Comparison of ENCODE assay signal across 24 mouse cellular contexts in genomic region chr17:3208471-3208870, GRCm38 (mm10).
A peak's percentile ranks its signal among the peaks of the same experiment; 100 is the strongest.
DNase-seq lines count a peak whose midpoint lies in the region; ATAC-seq and TF ChIP-seq lines count a peak whose summit lies in the region.
"Had no signal": no experiment of that assay in that cellular context is flagged by ENCODE, and none has a peak within 500 bp of the region (broad histone marks: within the 10 kb centered on the region; RNA-seq: fewer than 3 reads in every experiment).

No protein-coding gene starts in this region.

- WGBS in heart, adult 2 months = 29% methylated on average over 1 of the region's 1 CpGs
- WGBS in lung, embryonic 14.5 days = 80% methylated on average over 1 of the region's 1 CpGs
- WGBS in lung, postnatal 0 days = 56% methylated on average over 1 of the region's 1 CpGs

- no peak for TF ChIP-seq POLR2A in heart, adult 2 months (IDR thresholded peaks at IDR 0.05; ENCODE audit: insufficient read depth, low read depth, low read length)

- H3K4me1 ChIP-seq in heart, adult 2 months (ENCODE audit: control insufficient read depth, insufficient read depth, low read length) = peaks cover 9% of the 10 kb centered on the region
- H3K4me1 ChIP-seq in lung, embryonic 14.5 days (ENCODE audit: insufficient read depth) = no peaks in the 10 kb centered on the region
- H3K4me1 ChIP-seq in lung, postnatal 0 days (ENCODE audit: insufficient read depth, low read depth, low read length) = peaks cover 9% of the 10 kb centered on the region; the same call in 1 of the 2 replicates
- H3K4me1 ChIP-seq: forebrain, embryonic 10.5 days; hindbrain, embryonic 10.5 days had no signal

- H3K79me2 ChIP-seq in heart, adult 2 months (replicated peaks; ENCODE audit: control insufficient read depth, insufficient read depth, low read length) = peaks cover 1% of the 10 kb centered on the region; the same call in 1 of the 2 replicates

- peak; percentile 38; the same call in 1 of the 2 replicates for ATAC-seq in frontal cortex, adult (ENCODE audit: low TSS enrichment)
- no peak for ATAC-seq in lung, embryonic 14.5 days (ENCODE audit: insufficient read depth)
- no peak for ATAC-seq in lung, postnatal 0 days
- ATAC-seq: activated CD4-positive, CD25-positive, alpha-beta regulatory T cell, adult 4 months; forebrain, embryonic 13.5 days; forebrain, embryonic 16.5 days; hindbrain, embryonic 16.5 days; intestine, embryonic 15.5 days had no signal

- no peak for TF ChIP-seq CTCF in heart, adult 2 months (IDR thresholded peaks at IDR 0.05)
- no peak for TF ChIP-seq CTCF in lung, embryonic 14.5 days (IDR thresholded peaks at IDR 0.05; ENCODE audit: low read depth)
- TF ChIP-seq CTCF in lung, postnatal 0 days (IDR thresholded peaks at IDR 0.05) = no peak

- no peaks in the 10 kb centered on the region for H3K9me3 ChIP-seq in lung, embryonic 14.5 days (ENCODE audit: low read depth, low read length)
- H3K9me3 ChIP-seq in lung, postnatal 0 days (ENCODE audit: low read length) = no peaks in the 10 kb centered on the region
- H3K9me3 ChIP-seq: forebrain, embryonic 10.5 days; forebrain, embryonic 13.5 days; hindbrain, embryonic 10.5 days; hindbrain, embryonic 13.5 days; intestine, embryonic 15.5 days had no signal

- no peak for DNase-seq in frontal cortex, adult 2 months (ENCODE audit: extremely low spot score in 1 of 2, low spot score in 1 of 2)
- no peak for DNase-seq in heart, adult 2 months
- DNase-seq in heart, adult 9 months (ENCODE audit: low spot score in 2 of 2) = no peak
- no peak for DNase-seq in lung, embryonic 14.5 days
- DNase-seq in lung, postnatal 36 days = no peak
- DNase-seq in lung, postnatal 0 days (ENCODE audit: low spot score) = no peak
- DNase-seq in lung, postnatal 14 days = no peak
- DNase-seq: adrenal gland, adult 8-10 months; adrenal gland, postnatal 25 days; cerebellum, adult 18-20 months; cerebellum, adult 9-10 months; cerebellum, postnatal 14 days; gastrocnemius, postnatal 14 days; heart, postnatal 36 days had no signal

- peak overlapping the region; percentile 27 for H3K27ac ChIP-seq in heart, adult 2 months
- 0 out of 2 replicates have a peak overlapping the region, but pooled peaks have one; percentile 24 for H3K27ac ChIP-seq in lung, embryonic 14.5 days (ENCODE audit: low read depth)
- peak overlapping the region; percentile 38; the same call in 1 of the 2 replicates for H3K27ac ChIP-seq in lung, postnatal 0 days (ENCODE audit: low read length)
- H3K27ac ChIP-seq: forebrain, embryonic 10.5 days; forebrain, embryonic 13.5 days; hindbrain, embryonic 10.5 days; hindbrain, embryonic 13.5 days; intestine, embryonic 15.5 days had no signal

- intact Hi-C loops in heart, adult 2 months (cut with DNase I) = no loop called here

- H3K9ac ChIP-seq in heart, adult 2 months (ENCODE audit: low read depth, low read length) = no peak overlapping the region
- H3K9ac ChIP-seq in lung, embryonic 14.5 days = no peak overlapping the region
- H3K9ac ChIP-seq in lung, postnatal 0 days (replicated peaks; ENCODE audit: low read depth) = no peak overlapping the region
- H3K9ac ChIP-seq: forebrain, embryonic 13.5 days; hindbrain, embryonic 13.5 days; intestine, embryonic 15.5 days had no signal

- no peak overlapping the region for H3K4me2 ChIP-seq in lung, embryonic 14.5 days
- no peak overlapping the region for H3K4me2 ChIP-seq in lung, postnatal 0 days (replicated peaks; ENCODE audit: low read depth, low read length)
- H3K4me2 ChIP-seq: forebrain, embryonic 13.5 days; heart, embryonic 11.5 days; hindbrain, embryonic 13.5 days; intestine, embryonic 15.5 days had no signal

- H3K27me3 ChIP-seq in heart, adult 2 months (ENCODE audit: control insufficient read depth, insufficient read depth, low read length) = no peaks in the 10 kb centered on the region
- no peaks in the 10 kb centered on the region for H3K27me3 ChIP-seq in lung, embryonic 14.5 days (ENCODE audit: insufficient read depth, low read length)
- H3K27me3 ChIP-seq in lung, postnatal 0 days (replicated peaks; ENCODE audit: insufficient read depth, low read length) = no peaks in the 10 kb centered on the region
- H3K27me3 ChIP-seq: forebrain, embryonic 13.5 days; hindbrain, embryonic 13.5 days; intestine, embryonic 15.5 days had no signal

- no peak overlapping the region for H3K4me3 ChIP-seq in heart, adult 2 months
- no peak overlapping the region for H3K4me3 ChIP-seq in lung, embryonic 14.5 days (ENCODE audit: low read depth, low read length)
- H3K4me3 ChIP-seq in lung, postnatal 0 days (ENCODE audit: low read depth, low read length) = no peak overlapping the region
- H3K4me3 ChIP-seq: forebrain, embryonic 10.5 days; forebrain, embryonic 13.5 days; hindbrain, embryonic 10.5 days; hindbrain, embryonic 13.5 days; intestine, embryonic 15.5 days had no signal

- TF ChIP-seq EP300 in heart, adult 2 months (IDR thresholded peaks at IDR 0.05; ENCODE audit: insufficient read depth, low read depth, low read length) = no peak
- TF ChIP-seq EP300 in lung, postnatal 0 days (IDR thresholded peaks at IDR 0.05) = no peak

- peaks cover 18% of the 10 kb centered on the region for H3K36me3 ChIP-seq in heart, adult 2 months (ENCODE audit: control insufficient read depth, insufficient read depth, low read length)
- peaks cover 17% of the 10 kb centered on the region for H3K36me3 ChIP-seq in lung, embryonic 14.5 days (ENCODE audit: insufficient read depth)
- H3K36me3 ChIP-seq in lung, postnatal 0 days (ENCODE audit: insufficient read depth, low read length) = no peaks in the 10 kb centered on the region
